Mouse (Mus musculus): ENCODE results near the gene Atp2a2.

The Atp2a2 gene

GRCm38 (mm10) chr5:122405537-122405936 lies 96.5 kb downstream of the Atp2a2 start:
- DNase-seq, result no peak

All from kidney, adult 8-10 months (tissue).